Mouse (Mus musculus) ovary, postnatal 14 days (tissue): ENCODE measurements around the gene Arsa.

Experiments
- DNase-seq: peaks from one replicate; pipeline ENCODE4 v3.0.0; 2022; ENCODE audit warnings: low spot score

Gene Arsa

DNA sequence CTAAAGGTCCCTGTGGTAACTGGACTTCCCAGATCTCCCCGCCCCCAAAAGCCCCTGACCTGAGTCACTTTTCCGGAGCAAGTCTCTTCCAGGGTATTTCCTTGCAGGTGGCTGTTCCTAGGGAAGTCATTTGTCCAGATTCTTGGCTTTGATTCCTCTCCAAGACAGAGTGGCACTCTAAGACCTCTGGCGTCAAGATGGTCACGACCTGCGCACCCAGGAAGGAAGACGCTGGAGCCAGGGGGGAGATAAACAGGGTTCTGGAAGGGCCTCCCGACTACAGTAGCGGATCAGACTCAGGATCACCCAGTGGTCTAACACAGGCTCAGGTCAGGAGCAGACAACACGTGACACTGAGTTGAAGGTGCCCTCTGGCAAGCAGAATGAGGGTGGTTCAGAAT is at the start of gene Arsa:
Arsa (minus strand) TSS at position 335 of the 401 bp plus-strand sequence.
- DNase-seq = no peak

DNA sequence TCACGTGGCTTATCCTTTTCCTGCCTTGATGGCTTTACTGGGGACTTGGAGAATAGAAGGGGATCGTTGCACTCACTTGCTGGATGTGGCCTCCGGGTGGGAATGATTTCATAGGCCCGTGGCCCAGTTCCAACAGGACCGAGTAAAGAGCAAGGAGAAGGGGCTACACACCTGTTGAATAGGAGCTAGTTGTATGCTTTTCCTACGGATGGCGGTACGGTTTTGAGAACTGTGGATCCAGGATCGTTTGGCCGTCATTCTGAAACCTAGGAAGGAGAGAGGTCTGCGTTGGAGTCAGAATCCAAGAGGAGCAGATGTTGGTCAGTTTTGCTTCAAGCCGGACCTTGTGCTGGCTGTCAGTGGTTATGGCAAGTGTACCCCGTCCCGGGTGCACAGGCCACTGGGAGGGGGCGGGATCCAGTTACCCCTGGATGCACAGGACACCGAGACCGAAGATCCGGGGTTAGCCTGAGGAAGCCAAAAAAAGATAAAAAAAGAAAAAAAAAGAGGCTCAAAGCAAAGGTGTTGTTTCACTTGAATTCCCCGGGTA is 49.6 kb upstream of the Arsa start:
- no peak for DNase-seq

DNA sequence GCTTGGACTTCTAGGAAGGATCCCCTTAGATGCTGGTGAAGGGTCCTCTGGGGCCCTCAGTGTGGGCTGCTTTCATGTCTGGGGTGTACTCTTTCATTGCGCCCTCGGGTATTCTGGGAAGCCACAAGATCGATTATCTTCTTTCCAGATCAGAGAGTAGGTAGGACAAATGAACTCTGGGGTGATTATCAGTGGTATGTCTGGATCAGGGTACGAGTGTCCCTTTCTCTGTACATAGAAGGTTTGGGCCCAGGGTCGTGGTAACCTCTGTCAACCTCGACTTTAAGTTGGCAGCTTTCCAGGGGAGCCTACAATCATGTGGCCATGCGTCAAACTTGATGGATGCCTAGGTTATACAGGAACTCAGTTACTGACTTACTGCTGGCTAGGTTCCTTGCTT is 48.7 kb upstream of the Arsa start:
- DNase-seq = no peak

DNA sequence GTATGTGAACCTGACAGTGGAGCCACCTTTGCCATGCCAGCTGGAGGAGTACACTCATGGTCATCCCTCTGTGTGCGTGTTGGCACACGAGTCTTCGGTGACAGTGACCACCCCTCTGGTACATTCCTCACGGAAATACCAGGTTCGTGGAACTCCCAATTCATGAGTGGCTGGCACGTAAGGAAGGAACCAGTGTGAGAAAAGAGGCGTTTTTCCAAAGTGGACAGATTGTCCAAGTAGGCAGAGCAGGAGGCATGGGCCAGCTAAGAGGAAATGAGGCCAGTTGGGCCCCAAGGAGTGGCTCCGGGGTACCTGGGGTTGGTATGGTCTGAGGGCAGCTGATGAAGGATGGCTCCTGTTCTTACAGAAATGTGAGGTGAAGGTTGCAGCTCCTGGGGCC is 48.2 kb upstream of the Arsa start:
- no peak for DNase-seq

DNA sequence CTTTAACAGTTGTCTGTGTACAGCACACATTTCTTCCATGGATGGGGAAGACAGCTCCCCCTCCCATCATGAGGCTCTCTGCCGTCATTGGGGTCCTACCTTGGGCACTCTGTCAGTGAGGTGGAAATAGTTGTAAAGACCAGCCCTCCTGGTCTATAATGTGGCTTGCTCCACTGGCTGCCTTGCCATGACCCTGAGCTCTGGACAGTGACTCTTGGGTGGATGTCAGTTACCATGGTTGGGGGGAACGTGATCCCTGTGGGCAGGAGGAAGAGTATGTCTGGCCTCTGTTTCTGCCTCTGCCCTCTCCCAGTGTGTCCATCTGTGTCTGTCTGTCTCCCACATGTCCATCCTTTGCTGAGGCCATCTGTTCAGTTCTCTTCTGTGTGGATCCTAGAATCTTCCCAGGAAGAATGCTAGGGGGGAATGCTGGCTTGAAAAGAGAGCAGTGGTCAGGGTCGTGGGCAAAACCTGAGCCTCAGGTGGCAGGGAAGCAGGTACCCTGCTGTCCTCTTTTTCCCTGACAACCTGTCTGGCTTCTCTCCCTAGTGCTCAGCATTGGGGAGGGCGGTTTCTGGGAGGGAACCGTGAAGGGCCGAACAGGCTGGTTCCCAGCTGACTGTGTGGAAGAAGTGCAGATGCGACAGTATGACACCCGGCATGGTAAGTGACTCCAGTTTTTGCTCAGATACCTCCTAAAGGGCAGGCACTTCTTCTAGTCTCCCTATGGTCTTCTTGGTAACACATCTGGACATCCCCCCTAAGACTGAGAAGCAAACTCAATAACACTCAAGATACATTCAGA is 47.6 kb upstream of the Arsa start:
- DNase-seq = no peak

DNA sequence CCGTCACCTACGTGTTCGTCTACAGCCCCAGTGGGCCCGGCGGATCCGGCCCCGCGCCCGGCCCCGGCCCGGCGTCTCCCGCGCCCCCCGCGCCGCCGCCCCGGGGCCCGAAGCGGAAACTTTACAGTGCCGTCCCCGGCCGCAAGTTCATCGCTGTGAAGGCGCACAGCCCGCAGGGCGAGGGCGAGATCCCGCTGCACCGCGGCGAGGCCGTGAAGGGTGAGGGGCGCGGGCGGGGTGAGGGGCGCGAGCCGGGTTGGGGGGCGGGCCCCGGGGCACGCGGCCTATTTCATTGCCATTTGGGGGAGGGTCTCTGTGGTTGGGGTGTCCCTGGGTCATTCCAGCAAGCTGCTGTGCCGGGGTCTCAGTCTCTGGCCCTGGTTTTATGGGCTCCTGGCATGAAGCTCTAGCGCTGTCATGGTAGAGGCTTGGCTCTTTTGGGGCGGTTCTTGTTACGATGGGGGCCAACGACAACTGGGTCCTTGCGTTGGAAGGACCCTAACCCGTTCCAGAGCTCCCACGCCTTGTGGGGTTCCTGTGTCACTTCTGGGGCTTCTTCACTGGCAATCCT is 46.9 kb upstream of the Arsa start:
- no peak for DNase-seq

DNA sequence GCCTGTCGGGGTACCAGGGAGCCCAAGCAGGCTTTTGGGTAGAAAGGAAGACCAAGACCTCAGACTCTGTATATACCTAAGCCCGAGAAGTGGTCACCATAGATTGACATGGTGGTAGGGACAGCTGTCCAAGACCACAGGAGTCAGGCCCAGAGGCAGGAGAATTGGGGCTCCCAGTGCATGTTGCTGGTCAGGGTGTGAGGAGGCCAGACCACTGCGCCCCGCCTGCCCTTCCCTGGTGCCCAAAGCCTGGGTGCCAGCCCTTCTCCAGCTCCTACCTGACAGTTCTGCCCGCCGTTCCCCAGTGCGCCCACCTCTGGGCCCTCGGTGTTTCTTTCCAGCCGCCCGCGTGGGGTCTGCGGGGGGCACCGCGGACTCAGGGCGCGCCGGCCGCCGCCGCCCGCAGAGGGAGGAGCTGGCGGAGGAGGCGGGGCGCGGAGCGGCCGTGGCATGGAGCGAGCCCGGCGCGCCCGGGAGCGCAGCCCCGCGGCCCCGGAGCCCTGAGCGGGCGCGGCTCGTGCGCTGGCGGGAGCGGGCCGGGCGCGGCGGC is 46.1 kb upstream of the Arsa start:
- no peak for DNase-seq

DNA sequence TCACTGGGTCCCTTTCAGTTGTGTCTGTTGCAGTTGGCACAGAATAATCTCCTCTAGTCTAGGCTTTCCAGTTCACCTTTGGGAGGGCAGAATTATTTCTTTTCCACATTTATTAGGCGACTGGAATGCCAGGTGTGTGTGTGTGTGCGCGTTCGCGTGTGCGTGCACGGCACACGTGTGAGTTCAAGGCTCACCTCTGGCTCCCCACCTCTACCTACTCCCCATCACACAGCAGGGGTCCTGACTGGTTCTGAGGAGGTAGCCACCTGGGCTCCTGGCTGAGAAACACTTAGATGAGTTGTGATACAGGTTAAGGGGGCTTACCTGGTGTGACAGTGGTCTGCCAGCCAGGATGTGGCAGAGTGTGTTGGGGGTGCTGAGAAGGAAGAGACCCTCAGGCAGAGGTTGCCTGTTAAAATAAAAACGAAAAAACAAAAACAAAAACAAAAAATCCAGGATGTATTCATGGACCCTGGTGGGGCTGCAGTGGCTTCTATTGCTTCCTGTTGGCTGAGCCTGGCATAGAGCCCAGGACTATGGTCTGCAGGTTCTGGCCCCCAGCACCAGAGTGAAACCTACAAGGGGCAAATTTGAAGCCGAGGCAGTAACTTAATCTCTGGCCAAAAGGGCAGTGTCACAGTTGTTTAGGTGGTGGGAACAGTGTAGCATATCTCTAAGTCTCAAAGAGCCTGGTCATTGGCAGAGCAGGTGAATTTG is 45.5 kb upstream of the Arsa start:
- no peak for DNase-seq

DNA sequence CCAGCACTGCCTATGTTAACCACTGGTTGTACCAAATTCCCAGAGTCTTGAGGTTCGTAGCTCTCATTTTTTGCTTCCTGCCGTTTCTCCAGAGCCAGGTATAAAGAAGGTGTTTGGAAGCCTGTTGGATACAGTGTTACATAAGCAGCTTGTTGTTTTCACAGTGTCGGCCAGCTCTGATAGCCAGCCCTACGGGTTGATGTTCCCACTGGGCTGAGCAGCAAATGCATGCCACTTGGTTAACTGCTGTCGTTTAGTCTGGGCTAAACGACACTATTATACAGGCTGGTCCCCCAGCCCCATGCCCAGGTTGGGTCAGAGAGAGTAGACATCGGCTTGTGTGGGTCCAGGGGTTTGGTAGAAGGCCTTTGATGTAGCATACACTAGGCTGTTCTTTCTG is 44.7 kb upstream of the Arsa start:
- no peak for DNase-seq

DNA sequence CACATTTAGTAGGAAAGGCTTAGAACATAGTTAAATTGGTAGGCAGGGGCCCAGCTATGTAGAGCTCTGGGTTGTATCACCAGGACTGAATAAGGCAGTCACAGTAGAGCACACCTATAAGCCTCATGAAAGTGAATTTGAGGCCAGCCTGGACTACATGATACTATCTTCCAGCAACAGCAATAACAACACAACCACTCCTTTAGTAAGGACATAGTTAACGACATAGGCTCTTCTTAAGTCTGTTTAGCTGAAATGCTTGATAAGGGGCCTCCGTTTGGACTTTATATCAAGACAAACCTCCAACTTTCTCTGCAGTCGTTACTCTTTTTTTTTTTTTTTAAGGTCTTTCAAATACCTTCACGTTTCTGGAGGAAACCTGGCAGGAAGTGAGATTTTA is 35.5 kb upstream of the Arsa start:
- no peak for DNase-seq

DNA sequence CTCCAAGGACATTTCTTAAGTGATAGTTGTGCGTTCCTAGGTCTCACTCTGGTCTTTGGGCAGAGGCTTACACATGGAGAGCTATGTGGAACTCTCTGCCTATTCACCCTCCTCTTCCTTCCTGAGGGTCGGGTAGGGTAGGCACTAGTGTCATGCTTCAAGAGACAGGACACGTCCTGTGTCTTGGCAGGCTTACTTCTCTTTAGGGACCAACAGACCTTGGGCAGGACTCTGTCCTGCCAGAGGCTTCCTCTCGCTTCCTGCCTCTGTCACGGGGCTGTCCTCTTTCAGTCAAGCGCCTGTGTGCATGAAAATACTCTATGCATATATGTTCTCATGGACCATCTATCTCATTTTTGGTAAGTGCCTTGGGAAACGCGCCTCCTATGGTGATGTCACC is 30.5 kb upstream of the Arsa start:
- no peak for DNase-seq

DNA sequence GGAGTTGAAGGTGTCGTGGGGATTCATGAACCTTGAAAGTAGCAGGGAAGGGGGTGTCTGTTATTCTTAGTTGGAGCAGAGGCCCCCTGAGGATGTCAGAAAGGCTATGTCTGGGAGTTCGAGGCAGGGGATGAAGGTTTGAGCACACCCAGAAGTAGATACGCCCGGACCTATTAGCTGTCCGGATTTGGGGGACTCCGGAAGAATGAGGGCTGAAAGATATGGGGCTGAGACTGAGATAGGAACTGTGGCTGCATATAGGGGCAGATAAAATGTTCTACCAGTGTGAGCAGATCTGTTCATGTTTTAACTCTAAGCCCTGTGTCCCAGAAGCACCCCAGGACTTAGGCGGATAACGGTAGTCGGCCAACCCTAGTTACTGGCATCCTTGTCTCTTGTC is 27.6 kb upstream of the Arsa start:
- no peak for DNase-seq

DNA sequence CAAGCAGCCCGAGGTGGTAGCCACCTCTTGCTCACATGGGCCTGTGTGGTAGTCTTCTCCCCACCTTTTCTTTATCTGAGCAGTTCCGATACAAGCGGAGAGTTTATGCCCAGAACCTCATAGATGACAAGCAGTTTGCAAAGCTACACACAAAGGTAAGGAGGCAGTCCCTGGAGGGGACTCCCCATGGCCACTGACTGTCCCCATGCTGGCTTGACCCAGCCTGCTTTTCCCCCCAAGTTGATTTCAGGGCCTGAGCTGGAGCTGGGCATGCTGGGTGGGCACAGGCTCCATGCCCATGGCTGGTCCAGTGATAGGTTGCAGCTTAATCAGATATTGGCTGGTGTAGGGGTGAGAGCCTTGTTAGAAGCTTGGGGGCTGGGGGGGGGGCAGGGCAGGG is 24.1 kb upstream of the Arsa start:
- DNase-seq = no peak

DNA sequence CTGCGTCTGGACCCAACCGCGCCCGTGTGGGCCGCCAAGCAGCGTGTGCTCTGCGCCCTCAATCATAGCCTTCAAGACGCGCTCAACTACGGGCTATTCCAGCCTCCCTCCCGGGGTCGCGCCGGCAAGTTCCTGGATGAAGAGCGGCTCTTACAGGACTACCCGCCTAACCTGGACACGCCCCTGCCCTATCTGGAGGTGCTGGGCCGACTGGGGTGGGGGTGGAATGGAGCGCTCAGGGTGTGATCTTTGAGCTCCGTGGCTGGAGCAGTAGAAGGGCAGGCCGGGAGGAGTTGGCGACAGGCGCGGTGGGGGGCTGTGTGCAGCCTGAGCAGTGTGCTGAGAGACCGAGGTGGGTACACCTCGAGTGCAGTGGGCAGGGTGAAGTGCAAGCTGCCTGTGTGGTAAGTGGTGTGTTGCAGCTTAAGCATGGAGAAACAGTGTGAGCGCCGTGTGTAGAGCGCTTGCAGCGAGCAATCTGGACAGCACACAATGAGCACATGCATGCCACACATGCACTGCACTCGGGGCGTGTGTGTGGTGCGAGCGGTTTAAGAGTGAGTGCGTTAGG is 23.1 kb upstream of the Arsa start:
- no peak for DNase-seq

DNA sequence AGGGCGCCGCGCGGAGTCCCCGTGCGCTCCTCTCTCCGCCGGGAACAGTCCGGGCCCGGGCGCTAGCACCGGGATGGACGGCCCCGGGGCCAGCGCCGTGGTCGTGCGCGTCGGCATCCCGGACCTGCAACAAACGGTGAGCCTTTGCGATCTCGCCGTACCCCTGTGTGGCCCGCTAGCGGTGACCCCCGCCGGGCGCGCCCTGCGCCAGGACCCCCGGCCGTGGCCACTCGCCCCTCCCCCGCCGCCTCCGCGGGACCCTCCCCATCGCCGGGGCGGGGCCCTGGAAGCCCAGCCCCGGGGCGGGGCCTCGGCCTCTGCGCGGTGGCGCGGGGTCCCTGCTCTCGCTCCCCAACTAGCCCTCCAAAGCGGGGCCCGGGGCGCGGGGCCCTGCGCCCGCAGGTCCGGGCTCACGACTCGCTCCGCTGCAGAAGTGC is 22.6 kb upstream of the Arsa start:
- DNase-seq = no peak

DNA sequence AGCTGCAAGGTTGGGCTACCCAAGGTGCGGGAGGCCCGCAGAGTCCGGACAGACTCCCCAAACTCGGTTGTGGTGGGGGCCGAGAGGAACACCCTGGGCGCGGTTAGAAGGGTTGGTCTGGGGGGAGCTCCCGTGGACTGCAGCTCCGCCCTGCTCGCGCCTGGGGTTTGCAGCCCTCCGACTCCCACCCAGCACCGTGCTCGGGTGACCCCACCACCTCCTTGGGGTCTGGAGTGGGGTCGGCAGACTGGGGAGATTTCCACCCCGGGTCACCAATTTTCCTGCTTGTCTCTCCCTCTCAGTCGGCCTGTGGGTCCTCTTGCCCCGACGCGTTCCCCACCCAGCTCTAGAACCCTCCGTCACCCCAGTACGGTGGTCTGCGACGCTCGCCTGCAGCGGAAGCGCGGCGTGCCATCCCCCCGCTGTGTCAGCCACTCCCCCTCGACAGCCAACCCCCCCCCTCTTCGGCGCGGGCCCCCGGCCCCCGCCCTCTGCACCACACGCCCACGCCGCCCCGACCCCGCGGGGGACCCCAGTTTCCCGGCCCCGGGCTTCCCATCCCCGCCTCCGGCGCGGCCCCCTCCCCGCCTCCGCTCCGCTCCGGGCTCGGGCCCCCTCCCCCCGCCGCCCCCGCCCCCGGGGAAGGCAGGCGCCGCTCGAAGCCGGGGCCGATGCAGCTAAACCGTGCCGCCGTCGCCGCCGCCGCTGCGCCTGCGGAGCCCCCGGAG is 21.9 kb upstream of the Arsa start, which contains the start of gene Shank3:
Shank3 (plus strand) TSS at position 663 of the 728 bp plus-strand sequence.
- DNase-seq = no peak

DNA sequence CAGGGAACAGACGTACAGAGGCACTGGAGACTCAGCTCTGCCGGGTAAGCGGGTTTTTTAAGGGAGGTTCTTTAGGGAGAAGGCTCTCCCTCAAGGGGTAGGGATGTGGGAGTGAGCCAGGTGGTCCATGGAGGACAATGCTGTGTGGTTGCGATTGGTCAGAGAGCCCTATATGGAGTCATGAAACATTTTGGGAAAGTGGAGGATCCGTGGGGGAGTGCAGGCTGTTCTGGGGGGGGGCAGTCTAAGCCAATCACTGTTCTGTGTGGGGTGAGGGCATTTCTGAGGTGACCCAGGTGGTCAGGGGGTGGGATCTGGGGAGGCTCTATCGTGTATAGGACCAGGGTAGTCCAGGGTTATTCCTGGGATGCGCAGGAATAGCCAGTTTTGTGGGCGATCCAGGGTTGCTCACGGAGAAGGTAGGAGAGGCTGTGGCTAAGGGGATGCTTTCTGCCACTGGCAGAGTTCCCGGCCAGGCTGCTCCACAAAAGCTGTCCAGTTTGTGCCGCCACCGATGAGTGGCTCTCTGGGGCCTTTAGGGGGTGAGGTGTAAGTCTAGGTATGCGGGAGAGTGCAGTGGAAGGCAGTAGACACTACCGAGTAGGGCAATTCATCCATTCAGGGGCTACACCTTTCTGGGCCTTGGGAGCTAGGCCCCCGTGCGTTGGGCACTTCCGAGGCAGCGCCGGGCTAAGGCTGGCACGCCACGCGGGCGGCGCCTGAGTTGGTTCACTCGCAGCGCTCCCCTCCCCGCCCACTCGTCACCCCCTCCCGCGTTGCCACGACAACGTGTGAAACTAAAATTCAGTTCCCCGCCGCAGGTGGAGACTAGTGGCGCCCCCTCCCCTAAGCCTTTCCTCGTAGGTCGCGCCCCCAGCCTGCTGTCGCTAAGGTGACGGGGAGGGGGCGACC is 21.1 kb upstream of the Arsa start:
- DNase-seq = no peak

DNA sequence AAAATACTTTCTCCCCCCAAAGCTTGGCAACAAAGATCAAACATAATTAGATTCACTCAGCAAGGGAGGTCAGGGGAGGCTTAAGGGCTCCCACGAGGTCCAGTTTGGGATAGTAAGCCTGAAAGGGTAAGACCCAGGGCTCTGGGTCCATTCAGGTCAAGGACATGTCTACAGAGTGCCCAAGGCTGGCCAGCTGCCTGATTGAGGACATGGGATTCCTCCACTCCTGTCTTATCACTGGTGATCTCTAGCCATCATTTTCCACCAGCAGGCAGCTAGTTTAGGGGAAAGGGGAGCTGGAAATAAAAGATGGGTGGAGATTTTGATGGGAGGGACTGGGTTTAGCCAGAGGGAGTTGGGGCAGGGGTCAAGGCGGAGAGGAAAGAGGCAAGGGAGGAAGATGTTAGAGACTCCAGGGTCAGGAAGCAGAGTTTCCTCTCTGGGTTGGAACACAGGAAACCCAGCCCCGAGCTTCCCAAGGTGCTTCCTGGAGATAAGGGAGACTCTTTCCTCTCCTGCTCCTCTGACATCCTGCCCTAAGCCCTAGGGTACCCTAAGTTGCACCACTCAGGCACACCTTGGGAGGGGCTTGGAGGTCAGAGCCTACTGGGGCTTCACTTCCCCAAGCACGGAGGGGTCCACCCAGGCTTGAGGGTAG is 20.3 kb upstream of the Arsa start:
- DNase-seq = no peak

DNA sequence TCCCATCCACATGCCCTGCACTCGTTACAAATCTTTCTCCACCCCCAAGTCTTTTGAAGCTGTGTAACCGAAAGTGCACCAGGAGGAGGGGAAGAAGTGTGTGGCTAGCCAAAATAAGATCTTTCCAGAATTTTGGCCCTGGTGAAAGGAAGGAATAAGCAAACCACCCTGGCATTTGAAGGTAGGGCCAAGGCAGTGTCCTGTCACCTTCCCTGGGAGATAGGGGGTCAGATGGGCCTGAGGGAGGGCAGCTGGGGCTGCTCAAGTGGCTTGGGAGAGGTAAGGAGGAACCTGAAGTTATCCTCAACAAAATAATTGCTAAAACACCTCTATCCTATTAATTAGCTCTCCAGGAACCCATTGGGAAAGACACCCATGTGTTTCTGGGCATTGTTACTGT is 19.6 kb upstream of the Arsa start:
- DNase-seq = no peak

DNA sequence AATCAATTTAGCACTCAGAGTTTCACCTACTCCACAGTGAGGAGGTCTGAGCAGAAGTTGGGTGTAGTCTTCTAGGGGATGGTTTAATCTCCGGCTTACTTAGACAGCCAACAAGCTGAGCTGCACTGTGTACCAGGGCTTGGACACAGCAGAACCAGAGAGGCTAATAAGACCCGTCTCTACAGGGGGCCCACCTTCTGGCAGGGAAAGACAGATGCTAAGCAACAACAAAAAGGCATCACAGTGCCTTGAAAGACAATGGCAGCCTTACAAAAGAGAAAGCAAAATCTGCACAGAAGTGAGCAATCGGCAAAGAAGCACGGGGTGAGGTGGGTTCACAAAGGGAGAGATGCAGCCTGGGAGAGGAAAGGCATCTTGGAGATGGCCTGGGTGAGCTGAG is 18.9 kb upstream of the Arsa start:
- no peak for DNase-seq
